Mouse (Mus musculus) testis, adult 2 months (tissue): ENCODE measurements around the gene Ralgapa2.

Experiments used
- CTCF ChIP-seq: fragments of 200-500 bp; IDR thresholded peaks from 2 replicates; pipeline ENCODE4 v1.5.1; 2012; ENCODE audit warnings: low read depth, mild to moderate bottlenecking, inconsistent platforms, low read length, moderate library complexity; ENCODE audit not compliant: control insufficient read depth, insufficient read depth, insufficient replicate concordance
- POLR2A ChIP-seq: fragments of 200-500 bp; IDR thresholded peaks from 2 replicates; pipeline ENCODE4 v1.6.1; 2012; ENCODE audit warnings: low read depth, mild to moderate bottlenecking, inconsistent platforms, low read length, moderate library complexity; ENCODE audit not compliant: control insufficient read depth

DNA sequence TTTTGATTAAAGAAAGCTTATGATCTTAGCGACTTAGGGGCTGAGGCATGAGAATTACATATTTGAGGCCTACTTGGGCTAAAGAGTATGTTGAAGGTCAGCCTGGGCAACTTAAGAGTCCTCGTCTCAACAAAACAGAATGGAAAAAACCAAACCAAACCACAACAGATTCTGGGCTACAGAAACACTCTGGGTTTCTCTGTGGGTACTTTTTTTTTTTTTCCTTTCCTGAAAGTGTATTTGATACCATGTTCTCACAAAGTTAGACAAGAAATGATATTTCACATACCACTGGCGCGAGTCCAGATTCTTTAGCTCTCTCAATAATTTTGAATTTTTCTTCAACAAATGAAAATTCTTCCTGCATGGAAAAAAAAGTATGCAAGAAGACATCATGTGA, 172.1 kb downstream of the Ralgapa2 start:
- TF ChIP-seq CTCF = no peak
- no peak for TF ChIP-seq POLR2A
